Mouse (Mus musculus): Measurements from ENCODE around the gene Vps35l. TPM values are rescaled to one million over a fixed set of nuclear protein-coding genes. Genes with fewer than 3 reads are reported as not detected.

Gene Vps35l
- polyA plus RNA-seq, 1 experiment: 41.7 TPM

DNA sequence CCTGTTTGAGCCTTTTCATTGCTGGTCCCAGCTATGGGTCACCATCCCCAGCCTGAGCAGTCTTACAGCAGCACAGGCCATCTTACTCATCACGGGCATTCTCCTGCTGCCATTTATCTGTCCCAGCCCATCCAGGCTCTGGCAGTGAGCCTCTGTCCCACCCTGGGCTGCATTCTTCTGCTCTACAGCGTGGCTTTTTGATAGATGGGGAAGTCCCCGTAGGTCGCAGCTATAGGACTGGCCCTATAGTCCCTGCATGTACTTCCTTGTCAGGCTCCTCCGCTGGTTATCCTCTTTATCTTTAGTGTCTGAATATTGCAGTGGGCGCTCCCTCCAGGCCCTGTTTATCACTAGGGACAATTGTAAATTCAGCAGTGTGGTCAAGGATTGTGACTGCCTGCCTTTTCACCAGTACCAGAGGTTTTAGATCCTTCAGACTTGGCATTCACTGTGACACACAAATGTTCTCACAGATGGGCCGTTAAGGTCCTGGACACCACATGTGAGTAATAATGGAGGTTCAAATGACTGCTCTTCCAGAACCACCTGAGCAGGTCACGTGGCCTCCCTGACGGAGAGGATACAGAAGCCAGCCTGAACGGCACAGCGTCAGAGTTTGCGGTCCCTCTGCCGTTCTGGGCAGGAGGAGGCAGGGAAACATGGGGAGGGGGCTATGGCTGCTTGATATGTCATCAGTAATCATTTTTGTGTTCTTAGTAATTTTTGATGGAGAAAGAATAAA lies 11.0 kb upstream of the Vps35l start:
- Histone ChIP-seq H3K4me1 (ENCODE audit: control insufficient read depth, insufficient read depth, low read length) (peaks cover 3% of the 10 kb centered on the region; the same call in 1 of the 2 replicates), H3K4me3 (replicated peaks; ENCODE audit: extremely low read depth, low read depth, low read length) (no peak overlapping the region)
- TF ChIP-seq POLR2A (IDR thresholded peaks at IDR 0.05; ENCODE audit: borderline replicate concordance, extremely low read depth, low read depth, low read length) (no peak), CTCF (IDR thresholded peaks at IDR 0.05; ENCODE audit: insufficient read depth, low read length) (no peak)
- DNase-seq: no peak
- 92% methylated on average over 13 of the region's 13 CpGs for WGBS

GRCm38 (mm10) chr7:118731781-118732180 lies 8.2 kb upstream of the Vps35l start:
- TF ChIP-seq CTCF (IDR thresholded peaks at IDR 0.05; ENCODE audit: insufficient read depth, low read length): no peak
- no peak for TF ChIP-seq POLR2A (IDR thresholded peaks at IDR 0.05; ENCODE audit: borderline replicate concordance, extremely low read depth, low read depth, low read length)
- DNase-seq: no peak
- WGBS: 85% methylated on average over 3 of the region's 3 CpGs
- H3K4me1 ChIP-seq (ENCODE audit: control insufficient read depth, insufficient read depth, low read length): no peaks in the 10 kb centered on the region
- H3K4me3 ChIP-seq (replicated peaks; ENCODE audit: extremely low read depth, low read depth, low read length): no peak overlapping the region

GRCm38 (mm10) chr7:118733225-118733624 lies 6.8 kb upstream of the Vps35l start:
- no peaks in the 10 kb centered on the region for H3K4me1 ChIP-seq (ENCODE audit: control insufficient read depth, insufficient read depth, low read length)
- H3K4me3 ChIP-seq (replicated peaks; ENCODE audit: extremely low read depth, low read depth, low read length): no peak overlapping the region
- no peak for TF ChIP-seq CTCF (IDR thresholded peaks at IDR 0.05; ENCODE audit: insufficient read depth, low read length)
- TF ChIP-seq POLR2A (IDR thresholded peaks at IDR 0.05; ENCODE audit: borderline replicate concordance, extremely low read depth, low read depth, low read length): no peak
- 95% methylated on average over 13 of the region's 13 CpGs for WGBS
- DNase-seq: no peak

DNA sequence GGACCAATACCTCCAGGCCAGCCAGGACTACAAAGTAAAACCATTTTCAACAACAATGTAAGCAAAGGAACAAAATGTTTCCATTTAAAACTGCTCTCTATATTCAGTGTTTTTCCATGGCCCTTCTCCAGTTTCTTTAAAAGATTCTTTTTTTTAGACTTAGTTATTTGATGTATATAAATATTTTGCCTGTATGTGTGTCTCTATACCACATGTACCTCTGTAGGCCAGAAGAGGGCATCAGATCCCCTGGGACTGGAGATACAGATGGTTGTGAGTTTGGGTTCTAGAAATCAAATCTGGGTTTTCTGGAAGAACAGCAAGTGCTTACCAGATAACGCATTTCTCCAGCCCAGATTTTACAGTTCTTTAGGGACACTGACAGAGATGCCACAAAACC lies 1.3 kb upstream of the Vps35l start:
- Histone ChIP-seq H3K4me3 (replicated peaks; ENCODE audit: extremely low read depth, low read depth, low read length) (no peak overlapping the region), H3K4me1 (ENCODE audit: control insufficient read depth, insufficient read depth, low read length) (peaks cover 5% of the 10 kb centered on the region; the same call in 1 of the 2 replicates)
- WGBS: 73% methylated on average over 1 of the region's 1 CpGs
- no peak for DNase-seq
- TF ChIP-seq CTCF (IDR thresholded peaks at IDR 0.05; ENCODE audit: insufficient read depth, low read length) (no peak), POLR2A (IDR thresholded peaks at IDR 0.05; ENCODE audit: borderline replicate concordance, extremely low read depth, low read depth, low read length) (no peak)

DNA sequence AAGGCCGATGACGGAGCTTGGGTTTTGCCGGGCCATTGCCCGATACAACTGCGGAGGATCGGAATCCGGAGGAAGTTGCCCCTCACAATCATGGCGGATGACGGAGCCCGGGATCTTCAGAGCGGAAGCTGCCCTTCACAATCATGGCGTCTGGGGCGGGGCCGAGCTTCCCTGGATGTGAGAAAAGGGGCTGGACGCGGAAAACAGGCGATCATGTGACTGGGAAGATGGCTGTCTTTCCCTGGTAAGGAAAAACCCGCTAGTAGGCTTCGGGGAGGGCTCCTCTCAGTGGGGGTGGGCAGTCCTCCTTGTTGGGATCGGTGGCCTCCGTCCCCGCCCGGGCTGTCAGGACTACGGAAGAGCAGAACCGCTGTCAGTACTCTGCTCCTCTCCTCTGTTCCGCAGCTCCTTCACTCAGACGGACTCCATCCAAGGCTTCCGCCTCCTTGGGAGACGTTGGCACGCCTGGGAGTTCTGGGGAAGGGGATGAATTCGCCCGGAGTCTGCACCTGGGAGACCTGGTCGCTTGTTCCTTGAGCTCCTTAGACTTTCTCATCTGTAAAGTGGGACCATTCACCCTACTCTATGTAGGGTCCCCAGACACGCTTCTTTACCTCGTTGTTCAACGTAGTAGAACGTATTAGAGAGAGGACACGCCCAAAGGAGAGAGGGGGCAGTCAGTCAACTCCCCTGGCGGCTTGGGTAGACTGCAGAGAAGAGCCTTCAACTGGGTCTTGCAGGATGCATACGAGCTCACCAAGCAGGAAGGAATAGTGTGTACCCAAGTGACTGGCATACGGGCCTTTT lies 709 bp downstream of the Vps35l start:
- 2% methylated on average over 41 of the region's 41 CpGs for WGBS
- DNase-seq: peak; percentile 94
- no peak for TF ChIP-seq CTCF (IDR thresholded peaks at IDR 0.05; ENCODE audit: insufficient read depth, low read length)
- TF ChIP-seq POLR2A (IDR thresholded peaks at IDR 0.05; ENCODE audit: borderline replicate concordance, extremely low read depth, low read depth, low read length): peak; percentile 63; the same call in 1 of the 2 replicates
- Histone ChIP-seq H3K4me1 (ENCODE audit: control insufficient read depth, insufficient read depth, low read length) (peaks cover 5% of the 10 kb centered on the region; the same call in 1 of the 2 replicates), H3K4me3 (replicated peaks; ENCODE audit: extremely low read depth, low read depth, low read length) (peak overlapping the region; percentile 93)

- TF ChIP-seq CTCF (IDR thresholded peaks at IDR 0.05; ENCODE audit: insufficient read depth, low read length): no peak
- TF ChIP-seq POLR2A (IDR thresholded peaks at IDR 0.05; ENCODE audit: borderline replicate concordance, extremely low read depth, low read depth, low read length): no peak
- Histone ChIP-seq H3K4me1 (ENCODE audit: control insufficient read depth, insufficient read depth, low read length) (peaks cover 5% of the 10 kb centered on the region; the same call in 1 of the 2 replicates), H3K4me3 (replicated peaks; ENCODE audit: extremely low read depth, low read depth, low read length) (no peak overlapping the region)
- no peak for DNase-seq
- 83% methylated on average over 6 of the region's 6 CpGs for WGBS
These were observed 2.3 kb downstream of the Vps35l start for GRCm38 (mm10) chr7:118742278-118742677.

DNA sequence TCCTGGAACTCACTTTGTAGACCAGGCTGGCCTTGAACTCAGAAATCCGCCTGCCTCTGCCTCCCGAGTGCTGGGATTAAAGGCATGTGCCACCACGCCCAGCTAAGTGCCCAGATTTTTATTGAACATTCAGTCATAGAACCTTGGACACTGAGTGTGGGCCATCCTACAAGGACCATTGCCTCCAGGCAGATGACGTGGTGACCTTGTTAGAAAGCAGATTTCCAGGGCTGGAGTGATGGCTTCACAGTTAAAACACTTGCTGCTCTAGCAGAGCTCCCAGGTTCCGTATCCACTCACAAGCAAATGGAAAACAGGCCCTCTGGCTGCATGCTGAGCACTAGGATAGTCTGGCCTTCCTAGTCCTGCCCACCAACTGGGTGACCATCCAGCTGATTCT lies 4.7 kb downstream of the Vps35l start:
- WGBS: 95% methylated on average over 5 of the region's 5 CpGs
- H3K4me1 ChIP-seq (ENCODE audit: control insufficient read depth, insufficient read depth, low read length): peaks cover 5% of the 10 kb centered on the region; the same call in 1 of the 2 replicates
- H3K4me3 ChIP-seq (replicated peaks; ENCODE audit: extremely low read depth, low read depth, low read length): no peak overlapping the region
- no peak for TF ChIP-seq CTCF (IDR thresholded peaks at IDR 0.05; ENCODE audit: insufficient read depth, low read length)
- TF ChIP-seq POLR2A (IDR thresholded peaks at IDR 0.05; ENCODE audit: borderline replicate concordance, extremely low read depth, low read depth, low read length): no peak
- no peak for DNase-seq

DNA sequence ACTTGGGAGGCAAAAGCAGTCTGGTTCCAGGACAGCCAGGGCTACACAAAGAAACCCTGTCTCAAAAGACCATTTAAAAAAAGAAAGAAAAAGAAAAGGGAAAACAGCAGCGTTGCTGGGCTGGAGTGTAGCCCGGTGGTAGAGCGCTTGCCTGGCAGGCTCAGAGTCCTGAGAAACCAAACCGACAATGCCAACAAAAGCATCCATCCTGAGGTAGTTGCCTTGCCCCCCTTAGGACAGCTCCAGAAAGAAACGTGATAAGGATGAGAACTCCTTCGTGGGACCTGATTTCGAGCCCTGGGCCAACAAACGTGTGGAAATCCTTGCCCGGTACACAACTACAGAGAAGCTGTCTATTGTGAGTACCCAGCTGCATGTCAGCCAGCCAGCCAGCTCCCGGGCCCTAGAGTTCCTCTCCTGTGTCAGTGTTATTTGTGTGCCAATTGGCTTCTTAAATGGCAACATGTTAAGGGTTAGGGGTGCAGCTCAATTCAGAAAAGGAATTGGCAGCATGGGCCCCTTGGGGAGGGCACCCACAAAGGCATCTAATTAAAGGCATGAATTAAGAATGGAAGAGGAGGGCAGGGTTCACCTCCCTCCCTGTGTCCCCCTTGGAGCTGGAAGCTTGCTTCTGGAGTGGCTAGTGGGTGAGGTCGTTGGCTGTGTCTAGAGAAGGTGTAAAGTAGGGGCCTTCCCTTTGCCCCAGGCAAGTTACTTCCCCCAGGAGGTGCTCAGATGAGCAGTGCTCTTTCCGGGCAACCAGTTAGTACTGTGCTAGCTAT lies 8.1 kb downstream of the Vps35l start:
- no peak overlapping the region for H3K4me3 ChIP-seq (replicated peaks; ENCODE audit: extremely low read depth, low read depth, low read length)
- no peaks in the 10 kb centered on the region for H3K4me1 ChIP-seq (ENCODE audit: control insufficient read depth, insufficient read depth, low read length)
- TF ChIP-seq CTCF (IDR thresholded peaks at IDR 0.05; ENCODE audit: insufficient read depth, low read length) (no peak), POLR2A (IDR thresholded peaks at IDR 0.05; ENCODE audit: borderline replicate concordance, extremely low read depth, low read depth, low read length) (no peak)
- DNase-seq: no peak
- 90% methylated on average over 12 of the region's 12 CpGs for WGBS

DNA sequence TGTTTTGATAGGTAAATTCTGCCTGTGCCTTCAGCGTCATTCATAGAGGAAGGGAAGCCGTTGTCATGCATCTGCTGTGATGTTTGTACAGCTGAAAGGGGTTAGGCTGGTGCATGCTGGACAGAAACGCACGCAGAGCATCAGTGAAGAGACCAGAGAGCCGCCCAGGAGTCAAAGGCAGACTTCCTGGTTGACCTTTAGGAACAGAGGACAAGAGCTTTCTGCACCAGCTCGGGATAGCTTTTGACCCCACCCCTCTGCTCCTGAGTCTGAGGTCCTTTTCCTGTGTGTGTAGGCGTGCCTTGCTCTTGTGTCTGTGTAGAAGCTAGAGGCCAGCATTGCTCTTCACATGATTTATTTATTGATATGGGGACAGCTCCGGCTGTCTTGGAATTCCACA lies 9.7 kb downstream of the Vps35l start:
- TF ChIP-seq CTCF (IDR thresholded peaks at IDR 0.05; ENCODE audit: insufficient read depth, low read length) (no peak), POLR2A (IDR thresholded peaks at IDR 0.05; ENCODE audit: borderline replicate concordance, extremely low read depth, low read depth, low read length) (no peak)
- 73% methylated on average over 8 of the region's 8 CpGs for WGBS
- no peak for DNase-seq
- no peaks in the 10 kb centered on the region for H3K4me1 ChIP-seq (ENCODE audit: control insufficient read depth, insufficient read depth, low read length)
- no peak overlapping the region for H3K4me3 ChIP-seq (replicated peaks; ENCODE audit: extremely low read depth, low read depth, low read length)
